Mouse (Mus musculus) ES-CJ7 (cell line): Measurements from ENCODE around the gene Boc.
A peak's percentile ranks its signal among the peaks of the same experiment; 100 is the strongest.

Experiments used
- DNase-seq: peaks from one replicate; pipeline ENCODE4 v3.0.0; 2011; ENCODE audit warnings: low read depth, low spot score

Gene Boc

DNA sequence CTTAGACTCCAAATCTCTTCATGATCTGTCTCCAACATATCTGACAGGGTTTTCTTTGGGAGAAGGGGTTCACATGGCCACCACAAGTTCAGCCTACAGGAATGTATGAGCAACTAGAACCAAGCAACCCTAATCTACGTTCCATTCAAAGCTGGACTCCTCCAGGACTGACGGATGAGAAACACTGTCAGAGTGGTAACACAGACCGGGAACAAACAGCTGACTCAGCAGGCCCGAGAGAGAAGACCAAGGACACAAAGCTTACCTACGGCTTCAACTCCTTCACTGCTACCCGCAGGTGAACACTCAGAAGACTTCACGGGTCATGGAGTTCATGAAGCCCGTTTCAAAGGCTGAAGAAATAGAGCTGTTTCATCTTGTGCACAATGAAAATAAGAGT lies 4.8 kb downstream of the Boc start:
- DNase-seq, result no peak

DNA sequence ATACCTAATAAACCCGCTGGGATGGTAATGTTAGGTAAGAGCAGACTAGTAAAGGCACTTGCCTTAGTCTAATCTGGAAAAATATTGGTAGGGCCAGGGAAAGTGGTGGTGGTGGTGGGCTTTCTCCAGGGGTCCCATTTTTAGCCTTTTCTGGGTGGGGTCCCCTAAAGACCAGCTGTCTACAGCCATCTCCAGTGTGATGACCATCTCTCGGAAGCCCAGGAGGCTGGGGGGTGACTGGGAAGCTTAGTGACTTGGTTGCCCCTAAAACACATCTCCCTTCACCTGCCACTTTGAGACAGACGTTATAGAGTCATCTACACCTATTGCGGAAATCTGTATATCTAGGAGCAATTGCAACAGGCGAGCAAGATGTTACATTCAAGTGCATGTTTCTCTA lies 6.0 kb downstream of the Boc start:
- DNase-seq, result no peak

DNA sequence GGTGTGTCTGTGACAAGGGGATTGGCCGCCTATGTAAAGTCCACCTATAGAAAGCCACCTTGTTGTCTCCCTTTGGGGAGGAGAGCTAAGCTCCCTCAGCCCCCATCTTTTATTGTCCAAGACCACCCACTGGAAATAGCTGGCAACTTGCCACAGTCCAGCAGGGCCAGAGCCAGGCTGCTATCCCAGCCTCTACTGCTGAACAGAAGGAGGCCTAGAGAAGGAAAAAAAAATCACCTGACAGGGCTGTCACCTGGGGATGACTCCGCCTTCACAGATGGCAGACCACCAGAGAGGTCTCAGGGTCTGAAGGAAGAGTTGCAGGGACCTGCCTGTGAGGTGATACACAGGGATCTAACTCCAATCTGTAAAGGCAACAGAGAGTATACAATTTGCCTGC lies 6.7 kb downstream of the Boc start:
- no peak for DNase-seq

DNA sequence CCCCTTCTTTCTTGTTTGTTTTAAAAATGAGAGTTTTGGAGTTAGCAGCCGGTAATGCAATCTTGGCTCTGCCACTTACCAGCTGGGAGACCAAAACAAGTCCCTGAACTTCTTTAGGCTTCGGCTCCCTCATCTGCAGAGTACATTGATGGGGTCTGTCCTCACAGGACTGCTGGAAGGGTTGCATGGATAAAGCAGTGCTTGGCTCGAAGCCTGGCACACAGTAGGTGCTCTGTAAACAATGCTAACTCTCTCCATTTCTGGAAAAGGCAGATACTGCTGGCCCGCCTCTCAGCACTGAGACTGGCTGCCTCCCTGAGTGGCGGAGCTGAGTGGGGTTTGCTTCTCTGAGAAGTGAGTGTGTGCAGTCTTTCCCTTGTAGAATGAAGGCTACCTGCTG lies 7.2 kb downstream of the Boc start:
- DNase-seq, result no peak

DNA sequence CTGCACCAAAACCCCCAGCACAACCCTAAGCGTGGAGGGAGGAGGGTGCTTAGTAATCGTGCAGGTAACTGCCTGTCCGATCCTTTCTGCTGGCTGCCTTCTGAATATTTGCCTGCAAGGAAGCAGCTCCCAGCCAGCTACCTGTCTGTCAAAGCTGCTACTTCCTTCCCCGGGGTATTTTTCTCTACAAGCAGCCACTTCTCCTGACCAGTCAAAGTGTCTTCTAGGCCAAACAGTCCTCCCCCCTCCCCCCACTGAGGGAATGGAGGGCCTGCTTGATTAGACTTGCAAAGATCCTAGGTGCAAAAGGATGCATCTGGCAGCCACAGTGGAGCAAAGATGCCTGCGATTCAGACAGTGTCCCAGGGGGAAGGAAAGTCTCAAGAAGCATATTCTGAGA lies 7.9 kb downstream of the Boc start:
- no peak for DNase-seq

DNA sequence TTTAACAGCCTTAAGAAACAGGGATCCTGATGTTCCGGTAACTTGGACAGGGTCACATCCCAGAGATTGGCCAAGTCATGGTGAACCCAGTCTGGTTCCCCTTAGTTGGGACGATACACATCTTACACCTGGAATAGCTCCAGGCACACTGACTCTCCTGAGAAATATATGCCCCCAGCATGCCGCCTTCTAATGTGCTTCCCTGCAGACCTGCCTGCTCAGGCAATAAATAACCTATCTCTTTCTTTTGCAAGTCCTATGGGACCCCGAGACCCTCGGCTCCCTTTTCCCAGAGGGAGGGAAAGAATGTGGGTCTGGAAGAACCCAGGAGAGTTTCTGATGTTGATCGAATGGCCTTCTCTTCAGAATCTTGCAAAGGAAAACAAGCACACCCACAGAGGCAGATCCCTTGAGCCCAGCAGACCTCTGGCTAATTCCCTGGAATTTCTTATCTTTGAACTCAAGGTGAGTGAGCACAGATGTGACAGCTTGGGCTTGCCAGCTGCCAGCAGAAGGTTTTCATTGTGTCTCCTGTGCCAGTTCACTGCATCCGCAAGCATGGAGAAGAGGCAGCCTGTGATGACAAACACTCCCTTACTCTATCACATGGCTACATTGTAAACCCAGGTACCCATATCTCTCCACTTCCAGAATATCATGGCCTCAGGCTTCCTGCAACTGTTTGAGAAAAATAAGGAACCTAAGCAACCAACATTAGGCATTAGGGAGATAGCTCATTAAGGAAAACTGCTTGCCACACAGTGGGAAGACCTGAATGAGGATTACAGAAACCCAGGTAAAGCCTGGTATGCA lies 8.6 kb downstream of the Boc start:
- no peak for DNase-seq

DNA sequence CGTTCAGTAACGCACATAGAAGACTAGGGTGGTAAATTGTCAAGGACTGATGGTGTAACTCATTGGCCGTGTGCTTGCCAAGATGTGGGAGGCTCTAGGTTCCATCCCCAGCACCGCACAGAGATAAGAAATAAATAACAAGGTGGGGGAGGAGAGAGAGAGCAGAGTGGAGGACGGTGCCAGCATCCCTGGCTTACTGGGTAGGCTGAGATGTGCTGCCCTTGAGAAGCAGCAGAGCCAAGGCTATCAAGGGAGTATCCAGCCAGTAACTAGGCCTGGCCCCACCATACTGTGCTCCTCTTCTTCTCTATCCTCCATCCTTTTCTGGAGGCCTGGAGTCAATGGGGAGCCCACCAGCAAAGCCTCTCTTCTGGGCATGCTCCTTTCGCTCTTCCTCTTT lies 9.3 kb downstream of the Boc start:
- DNase-seq, result no peak

DNA sequence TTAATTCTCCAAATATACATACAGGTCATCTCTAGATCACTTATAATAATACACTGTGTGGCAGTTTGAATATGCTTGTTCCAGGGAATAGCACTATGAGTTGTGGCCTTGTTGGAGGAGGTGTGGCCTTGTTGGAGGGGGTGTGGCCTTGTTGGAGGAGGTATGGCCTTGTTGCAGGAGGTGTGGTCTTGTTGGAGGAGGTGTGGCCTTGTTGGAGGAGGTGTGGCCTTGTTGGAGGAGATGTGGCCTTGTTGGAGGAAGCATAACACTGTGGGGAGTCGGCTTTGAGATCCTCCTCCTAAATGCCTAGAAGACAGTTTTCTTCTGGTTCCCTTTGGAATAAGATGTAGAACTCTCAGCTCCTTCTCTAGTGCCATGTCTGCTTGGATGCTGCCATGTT lies 10.7 kb downstream of the Boc start:
- peak; percentile 28 for DNase-seq

DNA sequence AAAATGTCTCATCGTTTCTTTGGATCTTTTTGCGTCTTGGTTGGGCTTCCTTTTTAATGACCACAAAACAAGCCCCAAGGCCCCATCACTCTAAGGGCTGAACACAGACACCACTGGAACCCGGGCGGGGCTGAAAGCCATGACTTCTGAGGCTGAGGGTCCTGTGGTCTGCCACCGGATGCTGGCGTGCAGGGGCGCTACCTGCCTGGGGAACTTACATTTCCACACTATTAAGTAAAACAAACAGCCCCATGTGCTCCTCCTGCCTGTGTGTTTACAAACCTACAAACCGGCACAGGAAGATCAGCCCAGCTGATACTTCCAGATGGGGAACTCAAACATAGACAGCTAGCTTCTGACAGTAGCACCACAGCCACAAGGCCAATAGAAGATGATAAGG lies 11.9 kb downstream of the Boc start:
- no peak for DNase-seq

DNA sequence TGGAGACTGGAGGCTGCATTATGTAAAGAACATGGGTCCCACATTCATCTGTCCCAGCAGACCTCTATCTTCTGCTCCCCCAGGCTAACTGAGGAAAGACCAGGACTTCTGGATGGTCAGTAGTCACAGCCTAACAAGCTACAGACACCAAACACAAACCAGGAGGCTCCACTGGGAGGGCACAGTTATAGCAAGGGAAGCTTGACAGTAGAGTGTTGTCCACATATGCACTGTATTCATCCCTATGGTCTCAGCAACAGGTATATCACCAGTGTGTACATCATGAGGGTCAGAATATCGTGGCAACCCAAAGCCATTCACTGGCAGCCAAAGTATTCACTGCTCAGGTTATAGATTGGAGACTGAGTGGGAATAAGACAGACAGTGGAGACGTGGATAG lies 12.8 kb downstream of the Boc start:
- no peak for DNase-seq

DNA sequence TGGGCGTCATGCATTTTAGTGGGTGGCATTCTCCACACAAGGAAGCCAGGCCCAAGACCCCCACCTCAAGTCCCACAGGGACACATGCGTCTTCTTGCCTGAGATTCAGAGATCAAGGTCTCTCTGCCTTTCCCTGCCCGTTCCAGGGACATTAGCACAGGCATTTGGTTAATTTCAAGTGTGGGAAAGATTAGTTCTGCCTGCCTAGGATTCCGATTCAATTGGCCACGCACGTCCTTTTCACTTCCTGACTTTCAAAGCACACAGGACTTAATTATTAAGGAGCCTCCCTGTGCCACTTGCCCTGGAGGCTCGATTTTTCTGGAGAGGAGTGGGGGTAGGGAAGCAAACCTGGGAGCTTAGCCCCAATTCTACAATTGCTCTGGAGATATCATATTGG lies 13.5 kb downstream of the Boc start:
- DNase-seq, result no peak

DNA sequence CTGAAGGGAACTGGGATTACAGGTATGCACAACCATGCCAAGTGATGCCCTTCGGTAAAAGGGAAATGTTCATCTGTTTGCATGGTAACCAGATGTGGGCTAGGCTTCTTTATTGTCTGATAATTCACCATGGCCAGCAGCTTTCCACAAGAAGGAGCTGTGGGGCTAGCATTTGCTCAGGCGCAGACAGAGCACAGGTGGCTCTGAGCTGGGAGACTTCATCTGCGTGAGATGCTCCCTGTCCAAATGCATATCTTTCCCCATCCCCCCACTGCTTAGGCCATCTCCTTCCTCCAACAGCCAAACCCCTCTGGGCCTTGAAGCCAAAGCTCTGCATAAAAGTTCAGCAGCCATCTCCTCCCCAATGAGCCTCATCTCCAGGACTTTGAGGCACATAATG lies 15.6 kb downstream of the Boc start:
- DNase-seq, result no peak

DNA sequence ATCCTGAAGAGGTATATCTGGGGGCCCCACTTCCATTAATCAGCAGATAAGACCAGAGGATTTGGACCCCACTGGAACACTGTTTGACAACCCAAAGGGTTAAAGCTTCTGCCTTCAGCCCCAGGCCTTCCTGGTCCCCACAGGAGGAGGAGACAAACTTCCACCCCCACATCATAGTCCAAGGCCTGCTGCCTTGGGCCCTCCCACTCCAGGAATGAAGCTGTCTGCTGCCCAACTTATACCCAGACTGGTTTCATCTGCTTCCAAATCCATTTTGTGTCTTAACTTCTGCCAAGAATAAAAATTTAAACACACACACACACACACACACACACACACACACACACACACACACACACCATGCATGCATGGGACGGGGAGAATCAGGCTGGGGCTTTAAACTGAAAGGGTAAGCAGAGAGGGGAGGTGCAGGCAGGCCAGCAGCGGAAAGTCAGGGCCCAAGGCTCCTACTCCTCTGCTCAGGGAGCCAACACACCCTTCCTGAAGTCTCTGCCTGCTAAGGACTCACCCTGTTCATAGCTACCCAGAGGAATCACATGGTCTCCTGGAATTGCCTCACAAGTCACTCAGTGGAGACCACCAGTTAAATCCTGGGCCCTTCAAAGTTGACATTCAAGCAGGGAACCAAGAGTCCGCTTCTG lies 16.5 kb downstream of the Boc start:
- DNase-seq, result no peak

DNA sequence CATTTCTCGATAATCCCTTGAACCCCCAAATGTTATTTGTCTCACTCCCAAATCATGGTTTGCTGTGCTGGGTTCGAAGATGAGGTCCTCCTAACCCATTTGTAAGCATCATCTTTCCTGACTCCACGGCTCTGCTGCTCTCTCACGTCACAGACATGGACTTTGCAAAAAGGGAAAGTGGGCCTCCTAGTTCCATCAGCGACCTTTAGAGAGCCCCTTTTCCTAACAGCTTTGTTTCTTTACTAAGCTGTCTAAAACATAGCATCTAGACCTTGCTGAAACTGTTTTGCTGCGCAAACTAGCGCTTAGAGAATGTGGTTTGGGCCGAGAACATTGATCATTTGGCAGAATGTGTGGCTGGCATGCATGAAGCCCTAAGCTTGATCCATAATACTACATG lies 19.1 kb downstream of the Boc start:
- DNase-seq, result no peak

DNA sequence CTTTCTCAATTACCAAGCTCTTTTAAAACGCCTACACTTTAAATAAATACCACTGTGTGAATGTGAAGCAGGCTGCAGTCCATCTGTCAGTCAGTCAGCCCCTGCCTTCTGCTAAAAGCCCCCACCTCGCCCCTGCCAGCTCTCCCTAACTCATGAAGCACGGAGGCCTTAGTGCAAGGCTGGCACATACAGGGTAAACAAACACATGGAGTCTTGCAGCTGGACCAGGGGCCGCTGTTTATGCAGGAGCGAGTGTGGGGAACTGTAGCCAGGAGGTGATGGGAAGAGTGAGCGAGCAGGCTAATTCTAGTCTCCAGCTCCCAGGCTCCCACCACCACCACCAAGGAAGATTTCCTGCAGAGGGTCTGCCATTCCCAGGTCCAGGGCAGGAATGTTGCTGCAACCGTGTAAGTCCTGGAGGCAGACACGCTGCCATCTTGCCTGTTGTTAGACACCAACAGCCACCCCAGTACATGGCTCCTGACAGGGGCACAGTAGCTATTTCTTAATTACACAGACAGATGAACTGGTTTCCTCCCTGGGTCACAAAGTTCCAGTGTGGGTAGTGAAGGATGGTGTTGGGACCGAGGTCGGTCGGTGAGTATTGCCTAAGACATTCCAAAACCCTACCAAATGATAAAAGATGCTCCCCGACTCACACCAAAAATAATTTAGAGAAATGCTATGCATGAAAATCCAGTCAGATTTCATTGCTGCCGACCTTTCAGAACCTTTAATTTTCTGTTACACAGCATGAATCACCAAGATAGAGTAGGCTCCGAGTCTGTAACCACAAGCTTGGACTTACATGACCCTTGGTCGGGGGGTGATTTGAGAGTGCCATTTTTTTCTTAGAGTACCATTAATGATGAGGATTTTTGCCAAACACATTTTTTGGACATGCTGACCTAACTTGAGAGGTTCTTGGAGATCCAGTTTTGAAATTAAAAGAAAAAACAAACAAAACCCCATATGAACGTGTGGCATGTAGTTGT lies 20.0 kb downstream of the Boc start:
- DNase-seq, result no peak

DNA sequence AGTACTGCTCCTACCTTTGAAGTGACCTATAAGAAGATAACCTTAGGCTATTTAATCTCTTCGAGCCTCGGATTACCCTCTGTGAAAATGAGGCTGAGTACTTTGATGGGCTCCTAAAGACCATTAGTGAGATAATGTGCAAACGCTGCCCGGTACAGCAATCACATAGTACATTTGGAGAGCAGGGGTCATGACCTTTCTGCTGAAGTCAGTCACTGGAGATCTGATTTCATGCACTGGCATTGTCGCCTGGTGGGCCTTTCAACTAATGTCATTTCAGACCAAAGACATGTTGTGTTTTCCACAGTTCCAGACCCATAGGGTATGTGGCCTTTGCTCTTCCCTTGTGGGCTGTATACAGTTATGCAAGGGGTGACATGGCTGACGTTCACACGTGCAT lies 24.6 kb downstream of the Boc start:
- DNase-seq, result no peak

DNA sequence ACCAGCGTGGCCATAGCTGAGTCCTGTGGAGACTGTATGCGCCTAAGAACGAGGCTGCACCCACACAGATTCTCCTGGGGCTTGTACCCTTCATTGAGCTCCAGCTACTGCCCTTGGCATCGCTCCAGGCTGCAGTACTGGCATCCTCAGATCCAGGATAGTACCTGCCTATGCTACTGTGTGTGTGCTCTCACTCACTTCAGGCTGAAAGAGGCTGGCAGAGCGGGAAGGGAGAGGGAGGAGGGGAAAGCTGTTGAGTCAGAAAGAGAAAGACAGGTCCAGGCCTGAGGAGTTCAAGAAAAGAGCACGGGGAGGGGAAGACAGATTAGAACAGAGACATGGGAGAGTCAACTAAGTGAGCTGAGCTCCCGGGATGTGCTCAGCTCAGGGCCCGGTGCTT lies 25.2 kb downstream of the Boc start:
- DNase-seq, result no peak

DNA sequence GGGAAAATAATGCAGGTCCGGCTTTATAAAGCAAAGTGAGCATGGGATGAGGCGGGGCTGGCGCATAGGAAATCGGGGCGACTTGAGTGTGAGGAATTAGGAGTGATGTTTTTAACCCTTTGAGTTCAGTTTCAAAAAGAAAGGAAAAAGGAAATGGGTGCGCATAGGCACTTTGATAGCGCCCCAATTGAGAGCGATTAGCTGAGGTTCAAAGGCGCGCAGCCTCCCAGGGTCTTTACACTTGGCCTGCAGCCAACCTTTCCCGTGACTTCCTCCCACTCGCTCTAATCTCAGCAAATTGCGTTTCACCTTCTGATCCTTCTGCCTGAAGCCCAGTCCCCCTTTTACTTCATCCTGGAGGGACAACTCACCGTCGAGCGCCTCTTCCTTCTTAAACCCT lies 25.8 kb downstream of the Boc start:
- no peak for DNase-seq

DNA sequence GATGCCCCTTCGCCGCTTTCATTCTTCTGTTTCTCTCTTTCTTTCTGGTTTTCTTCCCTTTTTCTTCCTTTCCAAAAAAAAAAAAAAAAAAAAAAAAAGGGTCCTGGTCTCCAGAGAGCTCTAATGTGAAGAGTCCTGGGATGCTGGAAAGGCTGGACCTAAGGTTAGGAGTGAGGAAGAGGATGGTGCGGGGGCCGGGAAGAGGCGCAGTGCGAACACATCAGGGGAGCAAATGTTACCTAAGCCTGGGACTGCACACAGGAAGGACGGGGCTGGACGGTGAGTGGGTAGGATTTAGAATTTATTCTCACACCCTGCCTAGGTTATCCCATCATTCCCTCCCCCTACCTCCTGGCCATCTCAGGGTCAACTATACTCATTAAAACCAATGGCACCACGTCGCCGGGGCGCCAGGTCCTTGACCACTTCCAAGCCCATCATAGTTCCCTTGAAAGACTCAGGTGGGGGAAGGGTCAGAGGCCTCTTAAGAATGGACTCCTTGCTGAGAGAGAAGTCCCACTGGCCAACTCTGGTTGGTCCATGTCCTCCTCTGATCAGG lies 27.4 kb downstream of the Boc start:
- no peak for DNase-seq

DNA sequence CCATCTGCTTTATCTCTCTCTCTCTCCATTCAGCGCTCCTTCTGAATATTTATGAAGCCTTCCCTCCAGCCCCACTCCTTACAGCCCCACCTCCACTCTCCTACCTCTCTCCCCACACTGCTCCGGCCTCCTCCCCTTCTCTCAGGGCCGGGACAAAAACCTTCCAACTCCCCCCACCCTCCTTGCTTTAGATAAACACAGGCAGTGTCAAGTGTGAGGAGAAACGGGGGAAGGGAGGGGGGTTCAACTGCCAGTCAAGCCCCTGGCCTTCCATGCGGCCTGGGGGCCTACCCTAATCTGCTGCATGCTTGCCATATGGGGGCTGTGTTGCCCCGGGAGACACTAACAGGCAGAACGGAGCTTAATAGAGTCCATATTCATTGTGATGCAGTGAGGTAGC lies 27.9 kb downstream of the Boc start:
- DNase-seq, result peak; percentile 56

DNA sequence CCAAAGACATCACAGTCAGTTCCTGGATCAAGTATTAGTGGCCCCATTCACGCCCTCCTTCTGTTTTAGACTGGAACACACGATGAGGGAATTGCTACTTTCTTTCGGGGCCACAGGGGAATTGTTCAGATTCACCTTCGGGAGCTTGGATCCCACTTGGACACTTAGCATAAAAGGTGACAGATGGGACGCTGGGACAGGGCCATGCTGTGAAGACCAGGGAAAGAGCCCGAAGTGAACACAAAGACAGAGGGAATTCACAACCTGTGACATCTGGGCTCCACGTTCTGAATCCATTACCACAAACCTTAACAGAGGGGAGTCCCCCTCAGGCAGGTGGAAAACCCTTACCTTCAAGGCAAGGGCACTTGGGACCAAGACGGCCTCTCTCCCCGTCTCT lies 28.5 kb downstream of the Boc start:
- no peak for DNase-seq

DNA sequence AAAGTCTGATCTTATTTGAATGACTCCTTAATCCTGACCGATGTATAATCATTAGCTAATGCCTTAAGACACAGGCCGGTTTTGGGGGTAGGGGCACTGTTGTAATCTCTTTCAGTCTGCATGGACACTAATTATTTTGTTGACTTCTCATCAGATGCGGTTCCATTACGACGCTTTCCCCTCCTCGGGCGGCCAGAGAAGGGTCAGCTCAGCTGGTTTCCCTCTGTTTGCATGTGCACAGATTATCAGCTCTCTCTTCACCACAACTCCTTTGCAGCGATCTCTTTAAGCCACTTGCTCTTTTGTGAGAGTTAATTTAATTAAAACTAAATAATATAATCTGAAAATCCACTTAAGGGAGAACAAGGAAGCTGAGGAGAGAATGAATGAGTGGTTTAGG lies 29.0 kb downstream of the Boc start:
- no peak for DNase-seq
